Mouse (Mus musculus) left cerebral cortex, postnatal 25 days (tissue): ENCODE results near the gene Cldn24. TPM values are rescaled to one million over a fixed set of nuclear protein-coding genes. Genes with fewer than 3 reads are reported as not detected.
"Not testable (repeated sequence)": the region's sequence is repeated elsewhere in the genome, so short reads cannot be mapped to it uniquely, and the experiment has no call there.

ENCODE experiments used
- DNase-seq, 2 experiments: peaks; one replicate each; pipeline ENCODE4 v3.0.0; 2022; ENCODE audit warnings: low spot score in 2 of 2, mixed read lengths in 1 of 2
- intact Hi-C: fragments of 180-260 bp; cut with DNase I; formaldehyde crosslinking; loops from one replicate; pipeline ENCODE4 v1.15.1; 2025
- total RNA-seq, 2 experiments: library from RNA; stranded (reverse); gene quantifications; 2 replicates each; pipeline ENCODE4 v1.2.3; 2021

The Cldn24 gene
- total RNA-seq = not detected

DNA sequence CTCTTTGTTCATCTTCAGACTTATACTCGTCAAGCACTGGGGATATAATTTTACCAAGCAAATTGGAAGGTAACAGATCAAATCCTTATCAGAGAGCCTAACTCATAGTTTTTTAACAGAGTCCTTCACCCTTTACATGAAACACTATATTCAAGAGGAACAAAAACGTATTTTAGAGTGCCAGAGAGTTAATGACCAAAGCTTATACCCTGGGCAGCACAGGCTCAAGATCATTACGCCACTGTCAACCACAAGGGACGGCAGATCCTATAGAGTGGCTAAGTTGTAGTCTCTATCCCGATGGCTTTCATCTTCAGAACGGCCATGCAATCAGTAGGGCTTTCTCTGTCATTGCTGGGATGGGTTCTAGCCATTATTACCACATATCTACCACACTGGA is at the start of gene Cldn24:
Cldn24 (plus strand) TSS at position 301 of the 400 bp plus-strand sequence.
- no peak for DNase-seq
- intact Hi-C loops = no loop called here

- intact Hi-C loops = no loop called here
- DNase-seq = no peak
Observed at GRCm38 (mm10) chr8:47772986-47773385, 49.0 kb upstream of the Cldn24 start.

- intact Hi-C loops = no loop called here
- peak in 1 of 2 experiments; percentile 57 for DNase-seq
Observed at GRCm38 (mm10) chr8:47777415-47777814, 44.5 kb upstream of the Cldn24 start.

- intact Hi-C loops = no loop called here
- DNase-seq = no peak
Observed at GRCm38 (mm10) chr8:47779589-47779988, 42.4 kb upstream of the Cldn24 start.

- DNase-seq = no peak
- intact Hi-C loops = no loop called here
Observed at GRCm38 (mm10) chr8:47781881-47782280, 40.1 kb upstream of the Cldn24 start.

DNA sequence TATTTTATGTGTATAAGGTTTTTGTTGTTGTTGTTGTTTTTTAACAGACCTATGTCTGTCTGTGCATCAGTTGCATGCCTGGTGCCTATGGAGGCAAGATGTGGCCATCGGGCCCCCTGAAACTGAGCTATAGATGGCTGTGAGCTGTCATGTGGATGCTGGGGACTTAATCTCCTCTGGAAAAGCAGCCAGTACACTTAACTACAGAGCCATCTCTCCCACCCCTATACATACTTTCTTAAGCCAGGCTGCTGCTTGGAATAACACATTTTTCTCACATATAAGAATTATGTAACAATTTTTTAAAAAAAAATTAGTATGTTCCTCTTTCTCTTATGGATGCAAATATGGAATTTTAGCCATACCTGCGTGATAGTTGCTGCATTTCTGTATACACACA is 38.4 kb upstream of the Cldn24 start:
- DNase-seq = peak in 1 of 2 experiments; percentile 80
- intact Hi-C loops = no loop called here

DNA sequence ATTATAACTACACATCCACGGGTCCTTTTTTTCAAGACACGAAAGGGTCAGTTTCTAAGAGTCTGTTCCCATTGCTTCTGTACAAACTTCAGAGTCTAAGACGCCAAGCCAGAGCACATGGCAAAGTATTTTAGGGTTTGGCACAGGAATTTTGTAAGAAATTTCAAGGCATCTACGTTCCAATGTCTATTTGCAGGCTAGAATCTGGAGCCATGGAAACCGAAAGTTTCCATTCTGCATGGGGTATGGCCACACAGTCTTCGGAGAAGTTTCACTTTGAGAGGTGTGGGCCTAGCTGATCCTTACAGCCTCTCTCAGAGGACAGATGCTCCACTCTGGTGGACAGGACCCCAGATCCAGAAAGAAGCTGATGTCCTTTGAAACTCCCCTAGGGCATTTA is 38.0 kb upstream of the Cldn24 start:
- DNase-seq = peak; percentile 46 to 93
- intact Hi-C loops = no loop called here

GRCm38 (mm10) chr8:47784436-47784835 is 37.5 kb upstream of the Cldn24 start:
- intact Hi-C loops = no loop called here
- no peak for DNase-seq

DNA sequence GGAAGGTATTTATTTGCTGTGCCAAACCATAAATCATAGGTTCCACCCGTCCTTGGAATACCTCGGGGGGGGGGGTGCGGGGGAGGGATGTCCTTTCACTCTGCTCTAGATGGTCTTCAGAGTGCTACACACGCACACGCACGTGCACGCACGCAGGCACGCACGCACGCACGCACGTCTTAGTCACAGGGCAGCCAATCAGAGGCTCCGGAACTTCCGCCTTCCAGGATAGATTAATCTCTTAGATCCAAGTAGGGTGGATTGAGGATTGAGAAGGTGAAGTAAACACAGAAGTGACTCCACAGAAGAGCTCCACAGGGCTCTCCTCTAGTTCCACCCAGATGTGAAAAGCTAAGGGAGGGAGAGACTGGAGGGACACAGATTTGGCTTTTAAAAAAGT is 35.6 kb upstream of the Cldn24 start:
- no peak for DNase-seq
- intact Hi-C loops = no loop called here

GRCm38 (mm10) chr8:47787705-47788104 is 34.2 kb upstream of the Cldn24 start:
- DNase-seq = no peak
- intact Hi-C loops = no loop called here

DNA sequence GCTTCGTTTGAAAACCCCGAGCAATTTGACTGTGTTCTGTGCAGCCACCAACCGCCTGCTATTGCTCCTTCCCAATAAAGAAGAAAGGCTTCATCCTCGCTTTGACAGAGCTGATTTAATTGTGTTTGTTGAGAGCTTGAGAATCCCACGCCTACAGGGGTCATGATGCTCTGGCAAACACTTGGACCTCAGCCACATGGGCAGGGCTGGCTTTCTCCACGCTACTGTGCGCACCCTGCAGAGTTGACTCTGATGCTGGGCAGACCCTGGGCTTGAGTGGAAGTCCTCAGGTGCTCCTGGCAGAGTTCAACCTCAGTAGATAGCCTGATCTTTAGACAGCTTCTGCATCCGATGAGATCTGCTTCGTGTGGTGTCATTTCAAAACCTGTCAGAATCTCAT is 30.0 kb upstream of the Cldn24 start:
- intact Hi-C loops = no loop called here

DNA sequence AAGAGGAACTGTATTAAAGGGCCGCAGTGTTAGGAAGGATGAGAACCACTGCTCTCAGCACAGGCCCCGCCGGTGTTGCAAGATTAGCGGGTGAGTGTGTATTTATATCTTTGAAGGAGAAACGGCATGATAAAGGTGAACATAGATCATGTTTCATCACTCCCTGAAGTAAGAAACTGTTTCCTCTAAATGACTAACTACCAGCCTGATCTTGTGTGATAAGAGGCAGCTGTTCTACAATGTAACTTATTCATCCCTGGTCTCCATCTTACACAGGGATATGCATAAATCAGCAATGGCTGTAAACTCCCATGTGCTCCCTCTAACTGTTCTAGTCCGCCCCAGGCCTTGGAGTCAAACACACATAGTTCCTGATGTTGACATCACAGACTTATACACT is 22.5 kb upstream of the Cldn24 start:
- intact Hi-C loops = no loop called here
- no peak for DNase-seq

More for the DNA sequence above, 30.0 kb upstream of the Cldn24 start:
- no peak for DNase-seq

DNA sequence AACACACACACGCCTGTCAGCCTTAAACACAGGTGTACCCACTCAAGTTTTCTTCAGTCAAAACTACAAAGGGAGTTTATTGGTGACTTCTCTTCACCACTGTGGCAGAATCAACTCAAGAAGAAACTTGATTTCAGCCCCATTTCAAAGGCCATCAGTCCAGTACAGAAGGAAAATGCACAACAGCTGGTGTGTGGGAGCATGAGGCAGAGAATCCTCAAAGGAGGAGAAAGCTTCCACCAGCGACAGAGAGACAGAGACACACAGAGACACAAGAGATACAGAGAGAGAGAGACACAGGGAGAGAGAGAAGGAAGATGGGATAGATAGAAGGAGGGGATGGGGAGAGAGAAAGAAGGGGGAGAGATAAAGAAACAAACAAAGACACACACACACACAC is 19.6 kb upstream of the Cldn24 start:
- peak in 1 of 2 experiments; percentile 52 for DNase-seq
- intact Hi-C loops = no loop called here

GRCm38 (mm10) chr8:47804262-47804661 is 17.7 kb upstream of the Cldn24 start:
- intact Hi-C loops = no loop called here
- no peak for DNase-seq

GRCm38 (mm10) chr8:47809970-47810665 is 11.8 kb upstream of the Cldn24 start:
- DNase-seq = no peak
- intact Hi-C loops = no loop called here

DNA sequence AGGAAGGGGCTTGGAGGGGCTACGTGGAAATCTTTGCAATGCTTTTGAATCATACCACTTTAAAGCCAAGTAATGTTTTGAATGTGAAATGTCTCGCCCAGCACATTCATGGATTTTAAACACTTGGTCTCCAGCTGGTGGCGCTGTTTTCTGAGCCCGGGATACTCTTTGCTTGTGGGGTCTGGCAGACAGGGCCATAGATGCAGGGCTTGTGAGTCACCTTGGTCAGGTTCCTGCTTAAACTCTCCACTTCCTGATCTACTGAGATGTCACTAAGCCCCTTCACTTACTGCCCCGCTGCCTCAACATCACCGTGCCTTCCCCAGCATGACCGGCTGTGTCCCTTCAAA is 11.3 kb upstream of the Cldn24 start:
- intact Hi-C loops = no loop called here
- DNase-seq = no peak

DNA sequence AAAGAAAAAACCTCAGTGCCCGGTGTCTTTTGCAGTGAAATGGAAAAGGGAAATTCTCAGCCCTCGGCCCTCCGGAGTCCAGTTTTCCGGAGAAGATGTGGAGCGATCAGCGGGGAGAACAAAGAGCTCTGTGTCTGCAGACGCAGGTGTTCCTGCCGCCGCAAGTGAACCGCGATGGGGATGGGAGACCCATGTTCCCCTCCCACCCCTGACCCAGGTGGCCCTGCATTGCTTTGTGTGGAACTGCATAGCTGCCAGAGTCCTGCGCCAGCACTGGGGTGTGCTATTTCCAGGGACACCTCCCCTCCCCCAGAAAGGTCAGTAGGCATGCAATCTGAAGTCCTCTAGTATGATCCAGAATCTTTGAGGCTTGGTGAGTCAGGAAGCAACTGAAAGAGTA is 10.7 kb upstream of the Cldn24 start:
- intact Hi-C loops = no loop called here
- DNase-seq = no peak

DNA sequence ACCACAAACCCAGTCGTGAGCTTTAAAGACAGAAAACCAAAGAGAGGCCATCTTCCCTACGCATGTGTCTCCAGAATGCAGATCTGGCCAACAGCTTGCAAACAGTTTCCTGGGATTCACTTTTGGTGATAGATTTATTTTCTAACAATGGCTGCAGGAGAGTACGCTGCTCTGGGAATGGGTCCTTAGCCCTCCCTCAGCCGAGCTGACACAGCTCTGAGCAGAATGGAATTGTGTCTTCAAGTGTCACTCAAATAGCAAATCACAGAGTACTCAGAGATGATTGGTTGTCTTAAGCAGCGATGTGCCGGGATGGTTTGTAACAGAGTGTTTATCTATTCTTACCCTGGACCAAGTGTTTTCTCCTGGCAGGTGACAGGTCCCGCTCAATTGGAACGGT is 2.9 kb upstream of the Cldn24 start:
- DNase-seq = no peak

GRCm38 (mm10) chr8:47820914-47821772 is 800 bp upstream of the Cldn24 start:
- DNase-seq = no peak
- intact Hi-C loops = no loop called here

More for the DNA sequence above, 2.9 kb upstream of the Cldn24 start:
- intact Hi-C loops = no loop called here

DNA sequence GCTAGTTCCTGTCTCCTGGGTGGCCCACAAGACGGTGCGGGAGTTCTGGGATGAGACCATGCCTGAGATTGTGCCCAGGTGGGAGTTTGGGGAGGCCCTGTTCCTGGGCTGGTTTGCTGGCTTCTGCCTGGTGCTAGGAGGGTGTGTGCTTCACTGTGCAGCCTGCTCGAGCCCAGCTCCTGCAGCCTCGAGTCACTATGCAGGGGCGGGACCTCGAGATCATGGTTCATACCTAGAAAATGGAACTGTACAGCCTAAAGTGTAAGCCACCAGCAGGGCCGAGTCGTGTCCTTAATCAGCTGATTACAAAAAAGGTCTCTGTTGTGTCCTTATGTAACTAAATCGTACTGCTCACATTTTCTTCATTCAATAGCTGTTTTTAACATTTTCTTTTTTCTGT is 598 bp downstream of the Cldn24 start:
- DNase-seq, intact Hi-C loops: not testable (repeated sequence)

GRCm38 (mm10) chr8:47823777-47824176 is 1.8 kb downstream of the Cldn24 start:
- peak in 1 of 2 experiments; percentile 13 for DNase-seq
- intact Hi-C loops = no loop called here
